Mouse (Mus musculus): ENCODE data around the gene Gpd2.

Gpd2 gene

GRCm38 (mm10) chr2:57250113-57250512 is 12.7 kb downstream of the Gpd2 start:
- no peak for DNase-seq (ENCODE audit: extremely low spot score, low read depth, low spot score)

DNA sequence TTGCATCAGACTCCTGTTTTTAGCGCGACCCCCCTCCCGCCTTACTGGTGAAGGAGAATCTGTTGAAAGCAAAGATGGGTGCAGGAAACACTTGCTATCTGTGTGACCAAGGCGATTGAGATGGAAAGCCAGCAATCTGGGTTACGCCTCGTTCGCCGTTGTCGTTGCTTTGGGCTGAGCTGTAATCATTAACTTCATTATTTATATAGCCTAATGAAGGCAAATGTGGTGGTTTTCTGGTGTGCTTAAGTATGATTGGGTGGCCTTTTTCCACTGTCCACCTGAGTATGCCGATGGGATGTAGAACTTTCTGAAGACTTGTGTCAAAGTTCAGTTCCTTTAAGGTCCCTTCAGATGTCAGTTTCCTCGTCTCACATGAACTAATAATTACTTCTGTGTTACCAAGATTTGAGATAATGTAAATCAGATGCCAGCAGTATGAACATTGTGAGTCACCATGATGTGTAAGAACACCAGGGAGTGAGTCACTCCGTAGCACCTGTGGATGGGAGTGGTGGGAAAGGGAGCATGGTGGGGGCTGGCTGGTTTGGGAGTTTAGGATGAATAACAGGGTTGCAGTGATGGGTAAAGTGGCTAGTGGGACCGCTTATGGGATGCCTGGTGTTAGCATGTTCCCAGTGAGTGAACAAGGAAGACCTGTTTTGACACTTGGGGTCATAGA is 14.3 kb downstream of the Gpd2 start:
- DNase-seq (ENCODE audit: extremely low spot score, low read depth, low spot score): no peak

DNA sequence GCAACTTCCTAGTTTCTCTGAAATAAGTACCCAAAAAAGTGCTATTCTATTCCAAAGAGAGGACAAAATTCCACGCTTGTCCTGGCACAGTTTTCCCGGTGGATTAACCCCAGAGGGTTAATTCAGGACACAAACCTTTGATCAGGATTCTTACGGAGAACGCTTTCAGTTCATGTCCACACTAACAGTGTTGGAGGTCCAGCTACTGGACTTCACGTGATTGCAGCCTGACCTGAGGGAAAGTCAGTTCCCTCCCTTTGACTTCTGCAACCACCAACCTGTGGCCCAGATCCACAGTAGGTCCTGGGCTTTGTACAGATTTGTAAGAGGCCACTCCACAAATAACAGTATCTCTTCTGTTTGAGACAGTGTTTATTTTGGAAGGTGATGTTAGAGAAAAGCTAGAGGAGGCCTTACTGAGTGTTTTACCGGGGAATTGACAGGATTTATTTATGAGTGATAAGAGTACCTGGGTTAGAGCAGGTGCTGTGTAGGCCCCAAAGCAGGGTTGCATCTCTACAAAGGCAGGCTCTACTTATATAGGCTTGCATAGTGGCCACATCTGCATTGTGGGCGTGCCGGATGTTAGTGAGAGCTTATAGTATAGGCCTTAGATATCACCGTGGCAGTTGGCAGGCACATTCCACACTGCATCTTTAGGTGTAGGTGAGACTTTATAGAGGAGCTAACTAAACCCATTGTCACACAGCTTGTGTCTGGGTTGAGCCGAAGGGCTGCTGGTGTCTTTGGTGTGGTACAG is 15.3 kb downstream of the Gpd2 start:
- DNase-seq (ENCODE audit: extremely low spot score, low read depth, low spot score): no peak

- no peak for DNase-seq (ENCODE audit: extremely low spot score, low read depth, low spot score)
These were observed 16.8 kb downstream of the Gpd2 start for GRCm38 (mm10) chr2:57254267-57254666.

DNA sequence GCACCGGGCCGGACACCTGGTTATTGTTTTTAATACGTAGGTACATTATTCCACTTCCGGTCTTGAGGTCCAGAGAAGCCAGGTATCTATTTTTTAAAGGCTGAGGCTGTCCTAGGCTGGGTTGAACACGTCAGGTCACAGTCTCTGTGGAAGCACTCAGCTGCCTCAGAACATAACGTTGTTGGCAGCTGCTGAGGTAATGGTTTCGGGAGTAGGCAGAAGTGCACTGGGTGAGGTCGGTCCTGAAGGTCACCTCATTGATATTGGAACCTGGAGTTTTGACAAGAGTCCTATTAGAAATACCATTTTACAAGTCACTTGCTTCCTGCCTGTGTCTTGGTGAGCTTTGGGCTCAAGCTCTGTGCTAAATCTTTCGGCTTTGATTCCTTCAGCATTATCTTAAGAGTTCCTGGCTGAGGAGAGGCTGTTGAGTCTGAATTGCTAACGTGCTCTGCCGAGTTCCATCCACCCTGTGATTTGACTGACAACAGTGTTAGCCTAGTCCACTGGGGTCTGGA is 17.8 kb downstream of the Gpd2 start:
- no peak for DNase-seq (ENCODE audit: extremely low spot score, low read depth, low spot score)

DNA sequence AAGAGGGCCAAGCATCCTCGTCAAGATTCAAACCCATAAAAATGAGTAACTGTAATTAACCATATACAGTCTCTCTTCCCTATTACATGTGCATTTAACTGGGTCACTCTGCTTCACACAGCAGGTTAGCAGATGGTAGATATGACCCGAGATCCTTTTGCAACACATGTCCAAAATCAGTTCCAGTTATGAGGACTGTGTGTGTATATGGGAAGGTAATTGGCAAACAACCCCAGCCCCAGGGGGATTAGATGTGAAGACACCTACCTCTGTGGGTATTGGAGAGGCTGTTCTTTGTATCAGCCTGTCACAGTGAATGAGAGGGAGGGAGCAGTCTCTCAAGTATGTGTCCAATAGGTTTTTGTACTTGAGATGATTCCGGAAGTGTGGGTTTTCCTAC is 18.4 kb downstream of the Gpd2 start:
- DNase-seq (ENCODE audit: extremely low spot score, low read depth, low spot score): no peak

DNA sequence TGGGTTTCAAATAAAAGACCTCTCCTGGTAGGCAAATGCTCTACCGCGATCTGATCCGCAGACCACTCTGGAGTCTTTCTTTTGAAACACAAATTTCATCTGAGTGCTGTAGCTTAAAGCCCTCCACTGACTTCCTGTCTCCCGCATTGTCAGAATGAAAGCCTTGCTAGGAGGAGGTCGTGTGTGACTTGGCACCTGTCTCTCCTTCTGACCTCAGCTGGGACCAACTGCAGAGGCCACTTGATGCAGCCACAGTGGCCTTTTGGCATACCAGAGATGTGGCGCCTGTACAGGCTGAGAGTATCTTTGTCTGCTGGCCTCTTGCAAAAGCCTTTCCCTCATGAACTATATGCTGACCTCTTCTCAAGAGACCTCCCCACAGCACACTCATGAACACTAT is 19.0 kb downstream of the Gpd2 start:
- DNase-seq (ENCODE audit: extremely low spot score, low read depth, low spot score): no peak

DNA sequence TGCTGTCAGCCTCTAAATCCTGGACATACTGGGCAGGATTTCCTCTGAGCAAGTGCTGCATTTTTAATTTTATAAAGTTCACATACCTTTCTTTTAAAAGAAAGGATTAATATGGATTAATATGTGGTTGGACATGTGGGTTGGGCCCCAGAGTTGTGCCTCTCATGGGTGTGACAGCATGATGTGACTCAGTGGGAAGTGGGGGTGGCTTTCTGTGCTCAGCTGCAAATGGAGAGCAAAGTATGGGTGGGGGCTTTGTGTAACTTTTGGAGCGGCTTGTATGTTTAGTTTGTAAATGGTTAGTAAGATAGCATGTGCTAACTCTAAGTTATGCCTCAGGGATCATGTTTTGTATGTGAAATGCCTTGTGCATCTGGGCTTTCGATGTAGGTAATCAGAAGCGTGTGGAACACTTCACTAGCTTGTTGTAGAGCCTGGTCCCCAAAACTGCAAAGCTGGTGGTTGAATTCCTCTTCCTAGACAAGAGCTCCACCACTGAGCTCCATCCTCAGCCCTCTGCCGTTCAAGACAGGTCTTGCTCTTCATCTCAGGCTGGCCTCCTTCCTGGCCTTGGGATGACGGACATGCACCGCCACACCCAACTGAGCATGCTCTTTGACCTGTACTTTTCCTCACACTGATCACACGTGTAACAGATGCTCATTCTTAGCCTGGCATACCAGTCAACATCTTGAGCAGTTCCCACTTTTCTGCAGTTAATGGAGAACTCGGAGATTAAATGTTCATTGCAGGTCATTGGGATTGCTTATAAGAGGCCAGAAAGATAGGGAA is 24.0 kb downstream of the Gpd2 start:
- DNase-seq (ENCODE audit: extremely low spot score, low read depth, low spot score): no peak

- DNase-seq (ENCODE audit: extremely low spot score, low read depth, low spot score): no peak
These were observed 26.0 kb downstream of the Gpd2 start for GRCm38 (mm10) chr2:57263431-57263830.

GRCm38 (mm10) chr2:57264912-57265311 is 27.5 kb downstream of the Gpd2 start:
- DNase-seq (ENCODE audit: extremely low spot score, low read depth, low spot score): no peak

- no peak for DNase-seq (ENCODE audit: extremely low spot score, low read depth, low spot score)
These were observed 29.4 kb downstream of the Gpd2 start for GRCm38 (mm10) chr2:57266679-57267393.

DNA sequence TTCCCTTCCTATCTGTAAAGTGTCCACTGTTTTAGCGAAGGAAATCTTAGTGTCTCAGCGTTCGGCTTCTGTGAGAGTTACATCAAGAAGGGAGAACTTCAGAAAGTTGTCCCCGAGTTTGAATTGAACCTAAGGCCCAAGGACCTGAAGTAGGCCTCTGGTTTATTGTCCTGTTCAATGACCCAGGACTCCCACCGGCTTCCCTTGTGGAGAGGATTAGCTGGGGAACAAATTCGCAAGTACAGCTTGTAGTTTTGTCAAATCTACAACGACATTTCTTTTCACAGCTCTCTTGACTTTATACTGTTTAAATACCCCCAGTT is 29.9 kb downstream of the Gpd2 start:
- no peak for DNase-seq (ENCODE audit: extremely low spot score, low read depth, low spot score)

DNA sequence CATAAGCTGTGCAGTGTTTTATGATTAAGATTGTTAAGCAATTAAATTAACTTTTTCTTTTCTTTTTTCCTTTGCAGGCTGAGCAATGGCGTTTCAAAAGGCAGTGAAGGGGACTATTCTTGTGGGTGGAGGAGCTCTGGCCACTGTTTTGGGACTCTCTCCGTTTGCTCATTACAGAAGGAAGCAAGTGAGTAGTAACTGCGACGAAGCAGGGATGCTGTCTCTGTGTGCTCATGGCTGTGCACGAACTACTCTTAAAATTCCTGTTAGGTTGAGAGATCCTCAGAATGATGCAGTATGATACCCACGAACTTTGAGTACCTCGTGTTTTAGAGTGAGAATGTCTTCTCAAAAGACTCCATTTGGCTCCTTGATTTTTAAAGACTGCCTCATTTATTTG is 30.5 kb downstream of the Gpd2 start:
- no peak for DNase-seq (ENCODE audit: extremely low spot score, low read depth, low spot score)

GRCm38 (mm10) chr2:57268839-57269238 is 31.4 kb downstream of the Gpd2 start:
- no peak for DNase-seq (ENCODE audit: extremely low spot score, low read depth, low spot score)

DNA sequence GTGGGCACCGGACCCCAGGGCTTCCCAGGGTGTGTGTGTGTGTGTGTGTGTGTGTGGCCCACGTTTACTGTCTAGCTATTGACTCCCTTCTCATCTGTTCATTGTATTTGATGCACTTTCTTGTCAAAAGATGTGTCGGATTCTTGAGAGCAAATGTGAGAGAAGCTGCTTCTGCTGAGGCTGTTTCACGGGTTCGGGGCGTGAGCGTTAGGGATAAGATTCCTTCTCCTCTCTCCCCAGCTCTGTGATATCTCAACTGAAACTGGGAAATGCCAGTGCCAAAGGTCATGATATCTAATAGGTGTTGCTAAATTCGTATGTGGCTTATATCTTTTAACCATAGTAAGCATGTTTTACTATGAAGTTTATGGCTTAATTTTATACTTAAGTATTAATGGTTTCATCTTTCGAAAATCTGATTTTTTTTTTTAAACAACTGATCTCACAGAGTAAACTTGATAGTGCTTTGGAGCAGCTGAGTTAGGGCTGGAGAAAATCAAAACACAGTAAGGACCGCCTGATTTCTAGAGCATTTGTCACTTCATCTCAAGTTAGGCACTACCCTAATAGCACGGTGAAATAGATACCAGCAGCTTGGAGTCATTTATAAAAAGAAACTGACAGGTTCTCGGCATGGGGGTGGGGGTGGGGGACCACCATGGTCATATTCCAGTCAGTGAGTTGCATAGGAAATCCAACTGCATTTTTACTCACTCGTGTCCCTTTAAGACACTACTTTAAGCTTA is 32.4 kb downstream of the Gpd2 start:
- no peak for DNase-seq (ENCODE audit: extremely low spot score, low read depth, low spot score)

- DNase-seq (ENCODE audit: extremely low spot score, low read depth, low spot score): no peak
These were observed 42.8 kb downstream of the Gpd2 start for GRCm38 (mm10) chr2:57280190-57280723.

DNA sequence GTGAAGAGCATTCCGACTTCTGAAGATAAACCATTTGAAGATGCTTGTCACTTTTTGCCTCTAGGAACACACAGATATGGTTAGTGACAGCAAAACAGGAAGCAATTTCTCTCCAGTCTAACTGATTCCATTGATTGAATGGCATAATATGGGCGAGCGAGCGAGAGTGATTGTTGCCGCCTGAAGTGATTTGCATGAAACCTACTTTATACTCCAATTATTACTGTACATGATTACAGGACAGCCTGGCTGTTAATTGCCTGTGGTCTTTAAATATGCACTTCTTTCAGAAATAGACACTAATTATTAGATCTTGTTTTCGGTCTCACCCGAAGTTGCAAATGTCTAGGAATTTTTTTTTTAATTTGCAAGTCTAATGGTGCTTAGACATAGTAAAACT is 46.4 kb downstream of the Gpd2 start:
- no peak for DNase-seq (ENCODE audit: extremely low spot score, low read depth, low spot score)

DNA sequence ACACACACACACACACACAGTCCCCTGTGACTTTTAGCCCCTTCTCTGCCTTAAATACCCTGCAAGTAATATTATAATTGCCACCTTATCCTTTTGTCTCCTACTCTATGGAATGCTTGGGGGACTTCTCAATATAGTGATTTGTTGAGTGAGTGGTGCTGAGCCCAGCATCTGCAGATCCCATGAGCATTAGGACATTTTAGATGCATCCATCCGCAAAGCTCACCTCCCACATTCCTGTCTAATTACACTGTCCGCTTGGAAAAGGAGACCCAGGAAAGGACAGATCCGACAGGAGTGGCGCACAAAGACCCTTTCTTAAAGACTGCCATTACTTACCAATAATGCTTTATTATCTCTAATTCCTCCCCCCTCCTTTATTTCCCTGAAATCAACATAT is 47.8 kb downstream of the Gpd2 start:
- no peak for DNase-seq (ENCODE audit: extremely low spot score, low read depth, low spot score)

DNA sequence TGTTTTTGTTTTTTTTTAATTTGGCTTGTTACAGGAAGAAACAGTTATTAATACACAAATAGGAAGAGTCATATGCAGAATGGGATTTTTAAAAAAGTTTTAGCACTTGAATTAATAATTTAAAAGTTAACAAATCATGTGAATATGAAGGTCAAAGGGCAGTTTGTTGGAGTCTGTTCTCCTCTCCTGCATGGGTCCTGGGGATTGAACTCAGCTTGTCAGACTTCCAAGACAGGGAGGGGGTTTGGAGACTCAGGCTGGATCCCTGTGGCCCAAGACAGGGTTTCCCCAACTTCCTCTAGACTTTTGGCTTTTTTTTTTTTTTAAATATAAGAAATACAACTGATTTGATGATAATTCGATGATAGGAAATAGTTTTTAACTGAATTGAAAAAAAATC is 50.6 kb downstream of the Gpd2 start:
- DNase-seq (ENCODE audit: extremely low spot score, low read depth, low spot score): no peak

- DNase-seq (ENCODE audit: extremely low spot score, low read depth, low spot score): no peak
These were observed 56.1 kb downstream of the Gpd2 start for GRCm38 (mm10) chr2:57293571-57293970.
